Mouse (Mus musculus) layer of hippocampus, adult 2 months (tissue): Measurements from ENCODE around the gene Itpkc. TPM values are rescaled to one million over a fixed set of nuclear protein-coding genes. Genes with fewer than 3 reads are reported as not detected.

Experiments used
- DNase-seq, 2 experiments: peaks; one replicate each; pipeline ENCODE4 v3.0.0; 2022; ENCODE audit warnings: low spot score in 2 of 2
- H3K27ac ChIP-seq: fragments of 200-600 bp; 2 replicates; pipeline ENCODE4 v1.8.1; 2022
- H3K4me3 ChIP-seq: fragments of 200-600 bp; 2 replicates; pipeline ENCODE4 v1.8.1; 2022; ENCODE audit warnings: mild to moderate bottlenecking
- CTCF ChIP-seq: fragments of 200-600 bp; conservative IDR thresholded peaks from 2 replicates; pipeline ENCODE4 v1.8.1; 2022; ENCODE audit warnings: antibody characterized with exemption, mild to moderate bottlenecking, moderate library complexity
- total RNA-seq, 2 experiments: library from RNA; stranded (reverse); gene quantifications; 2 replicates each; pipeline ENCODE4 v1.2.3; 2021

Itpkc gene
- total RNA-seq, 2 experiments from 2014 or later: 8.5 to 9.1 TPM

GRCm38 (mm10) chr7:27232781-27233281 is 4.4 kb upstream of the Itpkc start, which contains the start of gene Coq8b:
TSS of gene Coq8b (plus strand) at chr7:27233023.
- peak; percentile 88 to 95 for DNase-seq
- TF ChIP-seq CTCF: peak; percentile 45
- H3K27ac ChIP-seq: peak within 1 kb of the TSS; percentile 90
- peak within 1 kb of the TSS; percentile 72 for H3K4me3 ChIP-seq

- DNase-seq: peak; percentile 67 to 85
- peak overlapping the region; percentile 90 for H3K27ac ChIP-seq
- no peak for TF ChIP-seq CTCF
- no peak overlapping the region for H3K4me3 ChIP-seq
Observed at GRCm38 (mm10) chr7:27231693-27232331, 3.4 kb upstream of the Itpkc start.

- no peak for DNase-seq
- Histone ChIP-seq H3K27ac (no peak overlapping the region), H3K4me3 (no peak overlapping the region)
- peak; percentile 48 for TF ChIP-seq CTCF
Observed at GRCm38 (mm10) chr7:27230781-27231180, 2.3 kb upstream of the Itpkc start.

GRCm38 (mm10) chr7:27228865-27229264 is 404 bp upstream of the Itpkc start:
- H3K27ac ChIP-seq: peak overlapping the region; percentile 84
- no peak for TF ChIP-seq CTCF
- peak overlapping the region; percentile 97 for H3K4me3 ChIP-seq
- DNase-seq: no peak

GRCm38 (mm10) chr7:27227676-27228075 is 785 bp downstream of the Itpkc start:
- peak overlapping the region; percentile 97 for H3K4me3 ChIP-seq
- H3K27ac ChIP-seq: peak overlapping the region; percentile 84
- TF ChIP-seq CTCF: no peak
- DNase-seq: no peak

- H3K27ac ChIP-seq: peak overlapping the region; percentile 84
Observed at GRCm38 (mm10) chr7:27227276-27227675, 1.2 kb downstream of the Itpkc start.

GRCm38 (mm10) chr7:27224877-27225575 is 3.4 kb downstream of the Itpkc start:
- H3K4me3 ChIP-seq: peak overlapping the region; percentile 97
- DNase-seq: peak in 1 of 2 experiments; percentile 44
- no peak for TF ChIP-seq CTCF
- H3K27ac ChIP-seq: peak overlapping the region; percentile 84

More at GRCm38 (mm10) chr7:27227276-27227675, 1.2 kb downstream of the Itpkc start:
- H3K4me3 ChIP-seq: peak overlapping the region; percentile 97
- no peak for DNase-seq
- no peak for TF ChIP-seq CTCF

- TF ChIP-seq CTCF: no peak
- Histone ChIP-seq H3K27ac (no peak overlapping the region), H3K4me3 (no peak overlapping the region)
- no peak for DNase-seq
Observed at GRCm38 (mm10) chr7:27222538-27222937, 5.9 kb downstream of the Itpkc start.

- H3K27ac ChIP-seq: no peak overlapping the region
- DNase-seq: no peak
- no peak overlapping the region for H3K4me3 ChIP-seq
- TF ChIP-seq CTCF: no peak
Observed at GRCm38 (mm10) chr7:27221939-27222338, 6.5 kb downstream of the Itpkc start.

GRCm38 (mm10) chr7:27219937-27220336 is 8.5 kb downstream of the Itpkc start:
- no peak for DNase-seq
- Histone ChIP-seq H3K4me3 (no peak overlapping the region), H3K27ac (no peak overlapping the region)
- TF ChIP-seq CTCF: no peak

GRCm38 (mm10) chr7:27218586-27218985 is 9.9 kb downstream of the Itpkc start:
- TF ChIP-seq CTCF: no peak
- no peak for DNase-seq

GRCm38 (mm10) chr7:27212626-27213025 is 15.8 kb downstream of the Itpkc start:
- DNase-seq: no peak
- H3K4me3 ChIP-seq: no peak overlapping the region
- no peak for TF ChIP-seq CTCF
- H3K27ac ChIP-seq: no peak overlapping the region

More at GRCm38 (mm10) chr7:27218586-27218985, 9.9 kb downstream of the Itpkc start:
- H3K4me3 ChIP-seq: no peak overlapping the region
- peak overlapping the region; percentile 41; the same call in 1 of the 2 replicates for H3K27ac ChIP-seq

- Histone ChIP-seq H3K27ac (no peak overlapping the region), H3K4me3 (no peak overlapping the region)
- no peak for TF ChIP-seq CTCF
- no peak for DNase-seq
Observed at GRCm38 (mm10) chr7:27203730-27204449, 24.6 kb downstream of the Itpkc start.
